30 mouse cellular contexts compared by ENCODE assay signal in genomic region chr19:11856506-11856905, GRCm38 (mm10). TPM values are rescaled to one million over a fixed set of nuclear protein-coding genes. Genes with fewer than 3 reads are reported as not detected.
"Had no signal": no experiment of that assay in that cellular context is flagged by ENCODE, and none has a peak within 500 bp of the region (broad histone marks: within the 10 kb centered on the region; RNA-seq: fewer than 3 reads in every experiment).

No protein-coding gene starts in this region.

- H3K27me3 ChIP-seq: liver, embryonic 13.5 days; midbrain, embryonic 12.5 days; midbrain, embryonic 15.5 days; neural tube, embryonic 12.5 days; neural tube, embryonic 15.5 days had no signal

- H3K4me2 ChIP-seq: liver, embryonic 13.5 days; midbrain, embryonic 12.5 days; midbrain, embryonic 15.5 days; neural tube, embryonic 12.5 days; neural tube, embryonic 15.5 days had no signal

- H3K9me3 ChIP-seq: liver, embryonic 13.5 days; midbrain, embryonic 12.5 days; midbrain, embryonic 15.5 days; neural tube, embryonic 12.5 days; neural tube, embryonic 15.5 days had no signal

- H3K4me1 ChIP-seq: liver, embryonic 13.5 days; midbrain, embryonic 12.5 days; midbrain, embryonic 15.5 days; neural tube, embryonic 12.5 days; neural tube, embryonic 15.5 days had no signal

- H3K27ac ChIP-seq: left cerebral cortex, adult 2 months; liver, embryonic 13.5 days; macrophage; midbrain, embryonic 12.5 days; midbrain, embryonic 15.5 days; neural tube, embryonic 12.5 days; neural tube, embryonic 15.5 days had no signal

- H3K9ac ChIP-seq: liver, embryonic 13.5 days; midbrain, embryonic 12.5 days; midbrain, embryonic 15.5 days; neural tube, embryonic 12.5 days; neural tube, embryonic 15.5 days had no signal

- DNase-seq: kidney, adult 18-20 months; kidney, adult 9 months; kidney, postnatal 14 days; kidney, postnatal 4 days; layer of hippocampus, postnatal 36 days; liver, embryonic 13.5 days; lung, adult 2 months; thymus, adult 18-20 months; thymus, postnatal 36 days had no signal

- H3K4me3 ChIP-seq: left cerebral cortex, adult 2 months; liver, embryonic 13.5 days; midbrain, embryonic 12.5 days; midbrain, embryonic 15.5 days; neural tube, embryonic 12.5 days; neural tube, embryonic 15.5 days had no signal

- ATAC-seq: midbrain, embryonic 15.5 days had no signal

- H3K36me3 ChIP-seq: liver, embryonic 13.5 days; midbrain, embryonic 12.5 days; midbrain, embryonic 15.5 days; neural tube, embryonic 12.5 days; neural tube, embryonic 15.5 days had no signal

RNA-seq across cellular contexts. Expression of gene Olfr1418, which starts 4.4 kb away (rescaled TPM):
- total RNA-seq: layer of hippocampus, adult 18-20 months; layer of hippocampus, postnatal 10 days; layer of hippocampus, postnatal 36 days; left cerebral cortex, adult 2 months; left cerebral cortex, postnatal 10 days; left cerebral cortex, postnatal 36 days; liver, adult 2 months; megakaryocyte, adult 5-6 weeks had no signal
- polyA plus RNA-seq: kidney, embryonic 16.5 days; limb, embryonic 11.5 days; limb, embryonic 14.5 days; liver, adult 2 months; liver, embryonic 13.5 days; liver, embryonic 16.5 days; lung, adult 2 months; lung, embryonic 16.5 days; macrophage; midbrain, embryonic 12.5 days; midbrain, embryonic 15.5 days; neural tube, embryonic 12.5 days; neural tube, embryonic 15.5 days; small intestine, adult 2 months; spleen, adult 2 months; stomach, embryonic 16.5 days; testis, adult 2 months had no signal

RNA-seq across cellular contexts. Expression of gene Olfr1417, which starts 17.5 kb away (rescaled TPM):
- total RNA-seq: layer of hippocampus, adult 18-20 months; layer of hippocampus, postnatal 10 days; layer of hippocampus, postnatal 36 days; left cerebral cortex, adult 2 months; left cerebral cortex, postnatal 10 days; left cerebral cortex, postnatal 36 days; liver, adult 2 months; megakaryocyte, adult 5-6 weeks had no signal
- polyA plus RNA-seq: limb, embryonic 11.5 days; limb, embryonic 14.5 days; liver, adult 2 months; liver, embryonic 13.5 days; liver, embryonic 16.5 days; lung, adult 2 months; lung, embryonic 16.5 days; macrophage; midbrain, embryonic 12.5 days; neural tube, embryonic 12.5 days; neural tube, embryonic 15.5 days; small intestine, adult 2 months; spleen, adult 2 months; testis, adult 2 months had no signal

RNA-seq across cellular contexts. Expression of gene Olfr1419, which starts 18.4 kb away (rescaled TPM):
- total RNA-seq: layer of hippocampus, adult 18-20 months; layer of hippocampus, postnatal 10 days; layer of hippocampus, postnatal 36 days; left cerebral cortex, adult 2 months; left cerebral cortex, postnatal 10 days; left cerebral cortex, postnatal 36 days; liver, adult 2 months; megakaryocyte, adult 5-6 weeks had no signal
- polyA plus RNA-seq: kidney, embryonic 16.5 days; limb, embryonic 11.5 days; liver, adult 2 months; liver, embryonic 13.5 days; liver, embryonic 16.5 days; lung, adult 2 months; lung, embryonic 16.5 days; macrophage; midbrain, embryonic 12.5 days; midbrain, embryonic 15.5 days; neural tube, embryonic 12.5 days; neural tube, embryonic 15.5 days; small intestine, adult 2 months; spleen, adult 2 months; stomach, embryonic 16.5 days had no signal

RNA-seq across cellular contexts. Expression of gene Olfr1420, which starts 29.9 kb away (rescaled TPM):
- total RNA-seq: layer of hippocampus, adult 18-20 months; layer of hippocampus, postnatal 10 days; layer of hippocampus, postnatal 36 days; left cerebral cortex, adult 2 months; left cerebral cortex, postnatal 10 days; left cerebral cortex, postnatal 36 days; liver, adult 2 months; megakaryocyte, adult 5-6 weeks had no signal
- polyA plus RNA-seq: kidney, embryonic 16.5 days; limb, embryonic 11.5 days; limb, embryonic 14.5 days; liver, adult 2 months; liver, embryonic 13.5 days; liver, embryonic 16.5 days; lung, adult 2 months; macrophage; midbrain, embryonic 12.5 days; midbrain, embryonic 15.5 days; neural tube, embryonic 12.5 days; neural tube, embryonic 15.5 days; small intestine, adult 2 months; spleen, adult 2 months; testis, adult 2 months had no signal
